Mouse (Mus musculus) kidney, adult 2 months (tissue): ENCODE measurements around the gene Mybl2. TPM values are rescaled to one million over a fixed set of nuclear protein-coding genes. Genes with fewer than 3 reads are reported as not detected.

Experiments used
- DNase-seq: peaks from one replicate; pipeline ENCODE4 v3.0.0; 2021
- H3K27ac ChIP-seq: fragments of 200-500 bp; 2 replicates; pipeline ENCODE4 v1.5.1; 2012; ENCODE audit warnings: low read depth, low read length, control low read depth, inconsistent platforms; ENCODE audit not compliant: insufficient read depth
- H3K27me3 ChIP-seq: fragments of 200-500 bp; replicated peaks from 2 replicates; pipeline ENCODE4 v1.6.1; 2012; ENCODE audit warnings: mild to moderate bottlenecking, moderate library complexity, low read length, inconsistent platforms; ENCODE audit not compliant: control insufficient read depth, insufficient read depth
- H3K36me3 ChIP-seq: fragments of 200-500 bp; 2 replicates; pipeline ENCODE4 v1.6.1; 2012; ENCODE audit warnings: mild to moderate bottlenecking, moderate library complexity, low read length, inconsistent platforms; ENCODE audit not compliant: control insufficient read depth, insufficient read depth
- H3K4me1 ChIP-seq: fragments of 200-500 bp; 2 replicates; pipeline ENCODE4 v1.6.1; 2011; ENCODE audit warnings: low read length; ENCODE audit not compliant: control insufficient read depth, insufficient read depth
- H3K4me3 ChIP-seq: fragments of 200-500 bp; 2 replicates; pipeline ENCODE4 v1.5.1; 2011; ENCODE audit warnings: mild to moderate bottlenecking, low read depth, low read length, control low read depth; ENCODE audit not compliant: insufficient read depth
- CTCF ChIP-seq: fragments of 200-500 bp; conservative IDR thresholded peaks from 2 replicates; pipeline ENCODE4 v1.5.1; 2011; ENCODE audit warnings: low read depth, mild to moderate bottlenecking, control low read depth, low read length, moderate library complexity, mixed read lengths; ENCODE audit not compliant: insufficient read depth, insufficient read length
- POLR2A ChIP-seq: fragments of 200-500 bp; IDR thresholded peaks from one replicate; pipeline ENCODE4 v1.6.1; 2011; ENCODE audit warnings: low read depth, low read length, control low read depth
- WGBS: fragments of 180-500 bp; shearing (Covaris S2); methylation state at CpG from one replicate; pipeline ENCODE4 v1.1.7; 2018; 5-methylcytosine and 5-hydroxymethylcytosine counted together
- polyA plus RNA-seq: library from polyadenylated mRNA; depleted of rRNA; stranded (reverse); fragments of >200 nt; gene quantifications from 2 replicates; pipeline ENCODE4 v1.2.3, GENCODE M21; 2012; rRNA removed

The Mybl2 gene
- polyA plus RNA-seq, 1 experiment = 1.4 TPM

DNA sequence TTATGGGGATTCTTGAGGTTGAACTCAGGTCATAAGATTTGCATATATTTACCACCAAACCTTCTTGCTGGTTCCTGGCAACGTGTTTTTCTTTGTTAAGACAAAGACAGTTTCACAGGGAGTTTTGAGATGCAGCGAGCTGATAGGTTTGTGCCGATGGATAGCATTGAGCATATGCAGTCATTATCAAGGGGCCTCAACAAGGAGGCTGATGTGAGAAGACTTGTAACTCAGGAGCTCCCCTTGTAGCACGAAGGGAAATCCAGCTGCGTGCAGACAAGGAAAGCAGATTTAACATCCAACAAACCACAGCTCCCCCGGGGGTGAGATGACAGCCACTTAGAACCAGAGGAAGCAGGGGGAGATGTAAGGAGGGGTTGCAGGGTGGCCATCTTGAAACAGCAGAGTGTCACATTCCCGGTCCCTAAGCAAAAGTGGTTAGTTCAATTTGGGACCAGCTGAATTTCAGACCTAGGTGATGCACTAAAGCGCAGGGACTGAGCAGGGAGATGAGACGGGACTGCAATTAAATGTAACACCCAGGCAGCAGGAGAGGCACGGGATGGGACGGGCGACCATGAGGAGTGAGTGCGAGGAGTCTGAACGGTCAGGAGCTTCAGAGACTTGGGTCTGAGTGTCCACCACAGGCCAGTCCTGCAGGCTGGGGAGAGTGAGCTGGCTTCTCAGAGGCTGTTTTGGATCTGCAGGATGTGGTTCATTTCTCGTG, 66.3 kb downstream of the Mybl2 start:
- no peak overlapping the region for H3K4me3 ChIP-seq
- TF ChIP-seq POLR2A (no peak), CTCF (no peak)
- H3K27ac ChIP-seq = no peak overlapping the region
- WGBS = 73% methylated on average over 15 of the region's 15 CpGs
- no peaks in the 10 kb centered on the region for H3K27me3 ChIP-seq
- H3K4me1 ChIP-seq = no peaks in the 10 kb centered on the region
- H3K36me3 ChIP-seq = no peaks in the 10 kb centered on the region
- DNase-seq = no peak

DNA sequence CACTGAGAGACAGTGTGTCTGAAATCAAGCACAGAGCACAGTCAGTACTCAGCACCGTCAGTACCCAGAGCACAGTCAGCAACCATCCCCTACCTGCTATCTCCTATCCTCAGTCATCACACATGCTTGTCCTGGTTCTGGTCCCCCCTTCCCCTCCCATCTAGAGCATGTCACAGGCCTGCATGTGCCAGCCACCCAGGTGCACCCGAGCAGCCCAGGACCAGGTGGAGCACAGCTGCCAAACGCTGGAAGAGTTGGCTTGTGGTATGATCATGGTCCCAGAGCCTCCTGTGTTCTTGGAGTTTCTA, 66.8 kb downstream of the Mybl2 start:
- H3K36me3 ChIP-seq = no peaks in the 10 kb centered on the region
- no peaks in the 10 kb centered on the region for H3K27me3 ChIP-seq
- no peak overlapping the region for H3K4me3 ChIP-seq
- WGBS = 77% methylated on average over 3 of the region's 3 CpGs
- TF ChIP-seq CTCF (no peak), POLR2A (no peak)
- no peak for DNase-seq
- H3K4me1 ChIP-seq = no peaks in the 10 kb centered on the region
- no peak overlapping the region for H3K27ac ChIP-seq

DNA sequence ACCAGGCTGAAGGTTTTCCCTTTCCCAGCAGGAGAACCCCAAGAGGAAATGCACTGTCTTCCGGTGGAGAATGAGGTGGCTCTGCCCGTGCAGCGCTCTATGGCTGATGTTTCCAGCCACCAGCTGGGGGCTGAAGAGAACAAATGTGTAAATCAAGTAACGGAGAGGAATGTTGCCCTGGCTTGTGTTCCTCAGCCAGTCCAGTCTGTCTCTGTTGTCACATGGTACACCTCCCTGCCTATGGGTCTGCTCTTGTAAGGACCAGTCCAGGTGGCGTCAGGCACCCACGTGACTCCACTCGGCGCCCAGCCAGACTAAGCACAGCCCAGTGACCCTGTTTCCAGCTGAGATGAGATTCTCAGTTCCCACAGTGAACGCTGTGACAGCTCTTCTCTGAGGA, 67.8 kb downstream of the Mybl2 start:
- Histone ChIP-seq H3K4me1 (no peaks in the 10 kb centered on the region), H3K27ac (no peak overlapping the region), H3K4me3 (no peak overlapping the region), H3K36me3 (no peaks in the 10 kb centered on the region), H3K27me3 (no peaks in the 10 kb centered on the region)
- TF ChIP-seq POLR2A (no peak), CTCF (no peak)
- WGBS = 15% methylated on average over 9 of the region's 9 CpGs
- peak; percentile 67 for DNase-seq

DNA sequence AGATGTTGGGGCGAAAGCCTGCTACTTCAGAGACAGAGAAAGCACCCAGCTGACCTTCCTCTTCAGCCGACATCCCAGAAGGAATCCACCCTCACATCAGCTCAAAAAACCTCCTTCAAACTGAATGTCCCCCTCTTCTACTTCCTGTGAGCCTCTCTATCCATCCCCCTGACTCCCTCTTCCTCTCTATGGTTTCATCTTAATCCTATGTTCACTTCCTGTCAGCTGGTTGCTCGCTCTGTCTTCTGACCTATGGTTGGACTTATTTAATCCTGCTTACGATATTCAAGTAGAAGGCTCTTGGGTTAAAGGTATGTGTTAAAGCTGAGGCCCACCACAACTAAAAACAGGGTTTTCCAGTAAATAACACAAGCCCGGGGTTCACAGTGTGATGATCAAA, 69.0 kb downstream of the Mybl2 start:
- 86% methylated on average over 5 of the region's 5 CpGs for WGBS
- Histone ChIP-seq H3K27me3 (no peaks in the 10 kb centered on the region), H3K4me3 (no peak overlapping the region), H3K27ac (no peak overlapping the region), H3K36me3 (no peaks in the 10 kb centered on the region), H3K4me1 (no peaks in the 10 kb centered on the region)
- no peak for DNase-seq
- no peak for TF ChIP-seq CTCF
- no peak for TF ChIP-seq POLR2A

DNA sequence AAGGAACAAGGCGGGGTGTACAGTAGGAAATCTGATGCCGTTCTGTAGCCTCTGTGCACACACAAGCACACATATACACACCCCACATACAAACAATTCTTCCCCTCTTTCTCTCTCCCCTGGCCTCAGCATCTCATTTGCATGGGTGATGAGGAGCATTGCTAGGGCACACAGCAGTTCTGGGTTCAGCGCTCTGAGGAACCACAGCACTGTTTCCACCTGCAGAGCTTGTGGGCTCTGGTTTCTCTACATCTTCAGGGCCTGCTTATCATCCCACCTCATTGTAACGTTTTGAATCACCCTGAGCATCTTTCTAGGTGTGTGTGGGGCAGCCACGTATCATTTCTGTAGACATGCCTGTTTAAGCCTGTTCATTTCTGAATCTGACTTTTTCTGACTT, 76.3 kb downstream of the Mybl2 start:
- no peaks in the 10 kb centered on the region for H3K27me3 ChIP-seq
- TF ChIP-seq CTCF (no peak), POLR2A (no peak)
- H3K27ac ChIP-seq = no peak overlapping the region
- no peak for DNase-seq
- H3K4me1 ChIP-seq = no peaks in the 10 kb centered on the region
- WGBS = 83% methylated on average over 5 of the region's 5 CpGs
- H3K4me3 ChIP-seq = no peak overlapping the region
- H3K36me3 ChIP-seq = no peaks in the 10 kb centered on the region

DNA sequence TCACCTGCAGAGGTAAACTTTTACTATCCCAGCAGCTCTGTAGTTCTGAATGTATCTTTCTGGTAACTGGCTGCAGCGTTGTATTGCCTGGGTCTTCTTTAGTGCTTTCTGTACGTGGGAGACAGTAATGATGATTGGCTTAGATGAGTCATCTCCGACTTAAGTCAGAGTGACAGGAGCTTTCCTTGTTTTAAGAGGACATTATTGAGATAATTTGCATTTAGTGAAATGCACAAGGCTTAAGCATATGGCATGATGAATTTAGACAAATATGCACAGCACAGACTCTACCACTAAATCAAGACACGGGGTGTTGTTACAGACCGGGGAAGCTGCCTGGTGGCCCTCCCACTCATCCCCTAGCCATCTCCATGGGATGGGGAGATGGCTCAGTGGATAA, 77.8 kb downstream of the Mybl2 start:
- Histone ChIP-seq H3K27ac (no peak overlapping the region), H3K4me3 (no peak overlapping the region), H3K4me1 (no peaks in the 10 kb centered on the region), H3K27me3 (no peaks in the 10 kb centered on the region), H3K36me3 (no peaks in the 10 kb centered on the region)
- TF ChIP-seq POLR2A (no peak), CTCF (no peak)
- DNase-seq = no peak
- 81% methylated on average over 5 of the region's 5 CpGs for whole genome bisulfite sequencing

Other genes with a start within 250 kb of the Mybl2 start
- 58.7 and 64.6 TPM in 2 replicates for gene Srsf6, start 123.2 kb upstream of the Mybl2 start, polyA plus RNA-seq
- gene L3mbtl1, start 111.2 kb upstream of the Mybl2 start, polyA plus RNA-seq = 0.27 and 0.34 TPM in 2 replicates
- 98.5 and 101 TPM in 2 replicates for gene Sgk2, start 67.4 kb upstream of the Mybl2 start, polyA plus RNA-seq
- gene Ift52, start 37.3 kb upstream of the Mybl2 start, polyA plus RNA-seq = 34.6 and 37.5 TPM in 2 replicates
- 0.12 TPM in 1 of 2 replicates, not detected in the other for gene Gtsf1l, start 33.2 kb downstream of the Mybl2 start, polyA plus RNA-seq
- gene Tox2, start 148.4 kb downstream of the Mybl2 start, polyA plus RNA-seq = 0.46 and 1.4 TPM in 2 replicates